Mouse (Mus musculus) CH12.LX (cell line): ENCODE results near the gene Klk1b16. TPM values are rescaled to one million over a fixed set of nuclear protein-coding genes. Genes with fewer than 3 reads are reported as not detected.
"Not testable (repeated sequence)": the region's sequence is repeated elsewhere in the genome, so short reads cannot be mapped to it uniquely, and the experiment has no call there.

Experiments
- DNase-seq: peaks from one replicate; pipeline ENCODE4 v3.0.0-alpha.2; 2013; ENCODE audit errors: extremely low read depth
- H3K27ac ChIP-seq: 2 replicates; pipeline ENCODE4 v1.5.1; 2012; ENCODE audit warnings: low read depth, mild to moderate bottlenecking, control low read depth, moderate library complexity; ENCODE audit not compliant: insufficient read depth
- H3K27me3 ChIP-seq: replicated peaks from 2 replicates; pipeline ENCODE3; 2012; ENCODE audit warnings: inconsistent platforms
- H3K36me3 ChIP-seq, 2 experiments: replicated peaks in 1 of 2; 2 replicates each; pipeline versions ENCODE3 to v1.6.1; 2012; ENCODE audit warnings: inconsistent platforms in 1 of 2, low read length in 1 of 2, mild to moderate bottlenecking in 1 of 2, mixed read lengths in 1 of 2, moderate library complexity in 1 of 2; ENCODE audit not compliant: control insufficient read depth in 1 of 2, insufficient read depth in 1 of 2
- H3K4me1 ChIP-seq, 2 experiments: 2 replicates each; pipeline ENCODE4 v1.6.1; 2012; ENCODE audit warnings: inconsistent platforms in 1 of 2, moderate library complexity in 1 of 2; ENCODE audit not compliant: insufficient read depth in 2 of 2, control insufficient read depth in 1 of 2
- H3K4me2 ChIP-seq: 2 replicates; pipeline ENCODE4 v1.6.1; 2012; ENCODE audit warnings: low read depth, mild to moderate bottlenecking, control low read depth; ENCODE audit not compliant: poor library complexity, insufficient read depth, severe bottlenecking
- H3K4me3 ChIP-seq, 3 experiments: fragments of 150-350 bp in 1 of 3; sonication (generic) in 1 of 3; replicated peaks in 1 of 3; 2 replicates each; pipeline versions ENCODE3 to v1.5.1; 2011 to 2012; ENCODE audit warnings: low read depth in 2 of 3, low read length in 2 of 3, mild to moderate bottlenecking in 2 of 3, moderate library complexity in 2 of 3, control low read depth in 1 of 3, improper control_type of control experiment in 1 of 3, inconsistent platforms in 1 of 3, mixed read lengths in 1 of 3; ENCODE audit not compliant: poor library complexity in 1 of 3
- H3K79me2 ChIP-seq: replicated peaks from 2 replicates; pipeline ENCODE4 v1.6.1; 2012; ENCODE audit warnings: mild to moderate bottlenecking, moderate library complexity; ENCODE audit not compliant: control insufficient read depth, poor library complexity, insufficient read depth, severe bottlenecking; ENCODE audit errors: extremely low read depth
- H3K9ac ChIP-seq: 2 replicates; pipeline ENCODE4 v1.6.1; 2012; ENCODE audit warnings: low read depth, mild to moderate bottlenecking, control low read depth, moderate library complexity; ENCODE audit not compliant: insufficient read depth
- H3K9me3 ChIP-seq: replicated peaks from 2 replicates; pipeline ENCODE3; 2012; ENCODE audit warnings: low read length, inconsistent platforms, mixed read lengths
- CHD1 ChIP-seq: IDR thresholded peaks from 2 replicates; pipeline ENCODE4 v1.6.1; 2012; ENCODE audit warnings: low read depth, low read length, improper control_type of control experiment, inconsistent platforms
- JUN ChIP-seq: IDR thresholded peaks from 2 replicates; pipeline ENCODE4 v1.6.1; 2011; ENCODE audit warnings: low read depth, mild to moderate bottlenecking, low read length, improper control_type of control experiment, moderate library complexity; ENCODE audit not compliant: insufficient read depth
- JUND ChIP-seq: conservative IDR thresholded peaks from 2 replicates; pipeline ENCODE4 v1.6.1; 2011; ENCODE audit warnings: low read depth, low read length, improper control_type of control experiment
- MAFK ChIP-seq: IDR thresholded peaks from 2 replicates; pipeline ENCODE4 v1.6.1; 2011; ENCODE audit warnings: low read length, improper control_type of control experiment; ENCODE audit not compliant: insufficient replicate concordance
- MAZ ChIP-seq: IDR thresholded peaks from 2 replicates; pipeline ENCODE4 v1.6.1; 2012; ENCODE audit warnings: low read depth, mild to moderate bottlenecking, inconsistent platforms, low read length, improper control_type of control experiment, moderate library complexity
- MEF2A ChIP-seq: IDR thresholded peaks from 2 replicates; pipeline ENCODE4 v1.6.1; 2014; ENCODE audit warnings: low read depth, mild to moderate bottlenecking, inconsistent platforms, low read length, improper control_type of control experiment, borderline replicate concordance
- POLR2AphosphoS2 ChIP-seq: IDR thresholded peaks from 2 replicates; pipeline ENCODE4 v1.6.1; 2011; ENCODE audit warnings: low read depth, low read length, improper control_type of control experiment
- SMC3 ChIP-seq: IDR thresholded peaks from 2 replicates; pipeline ENCODE4 v1.6.1; 2011; ENCODE audit warnings: low read depth, low read length, improper control_type of control experiment
- TBP ChIP-seq: conservative IDR thresholded peaks from 2 replicates; pipeline ENCODE4 v1.6.1; 2011; ENCODE audit warnings: low read depth, low read length, improper control_type of control experiment
- ZC3H11A ChIP-seq: IDR thresholded peaks from 2 replicates; pipeline ENCODE4 v1.6.1; 2012; ENCODE audit warnings: low read depth, mild to moderate bottlenecking, inconsistent platforms, low read length, improper control_type of control experiment
- ZNF384 ChIP-seq: IDR thresholded peaks from 2 replicates; pipeline ENCODE4 v1.6.1; 2012; ENCODE audit warnings: low read depth, low read length, improper control_type of control experiment, inconsistent platforms
- dilution Hi-C: fragments of 300-500 bp; cut with MboI; formaldehyde crosslinking; loops from 2 replicates; pipeline ENCODE4 v1.14.3; 2020; ENCODE audit warnings: low sequenced_read_pairs; ENCODE audit not compliant: extremely low pct_unique_long_range_greater_than_20kb, extremely low pct_ligation_motif_present
- in situ Hi-C: fragments of 300-500 bp; cut with MboI; formaldehyde crosslinking; loops from 3 replicates; pipeline ENCODE4 v1.14.3; 2019; ENCODE audit warnings: low sequenced_read_pairs, low pct_ligation_motif_present, low pct_unique_long_range_greater_than_20kb, mixed read lengths
- polyA plus RNA-seq: library from polyadenylated mRNA; unstranded; fragments of >175 nt; gene quantifications from 2 replicates; pipeline ENCODE4 v1.2.1, GENCODE M21; 2012; ENCODE audit warnings: low read depth; ENCODE audit not compliant: insufficient read length
- total RNA-seq, 2 experiments: library from RNA; depleted of rRNA; stranded (reverse); fragments of 300-350 nt in 1 of 2; fragments of >200 nt in 1 of 2; gene quantifications; 2 replicates each; pipeline ENCODE4 v1.2.3; 2012 to 2014

Klk1b16 gene
- total and polyA plus RNA-seq, 3 experiments, result not detected

- no peaks in the 10 kb centered on the region for H3K79me2 ChIP-seq
- no peaks in the 10 kb centered on the region for H3K36me3 ChIP-seq
- H3K4me1 ChIP-seq, result no peaks in the 10 kb centered on the region
- peaks cover 4% of the 10 kb centered on the region for H3K27me3 ChIP-seq
- H3K4me2 ChIP-seq, result no peak overlapping the region
- H3K27ac ChIP-seq, result no peak overlapping the region
- TF ChIP-seq ZNF384, result no peak
- no peak for TF ChIP-seq CHD1
- no peak for TF ChIP-seq TBP
- no peak for TF ChIP-seq JUND
- TF ChIP-seq POLR2AphosphoS2, result no peak
- TF ChIP-seq ZC3H11A, result no peak
- TF ChIP-seq MEF2A, result no peak
- TF ChIP-seq JUN, result no peak
- TF ChIP-seq MAZ, result no peak
- no peak for TF ChIP-seq SMC3
- TF ChIP-seq MAFK, result no peak
- in situ Hi-C loops, result loop anchor here (10.0 kb wide), 1 partner anchor 85 kb away; no protein-coding TSS in a partner anchor
- no peak overlapping the region for H3K4me3 ChIP-seq
- dilution Hi-C loops, result no loop called here
- H3K9me3 ChIP-seq, result no peaks in the 10 kb centered on the region
- DNase-seq, result no peak
- H3K9ac ChIP-seq, result no peak overlapping the region
Observed at GRCm38 (mm10) chr7:44179299-44180045, 42.9 kb downstream of the Klk1b16 start.

GRCm38 (mm10) chr7:44186516-44186915 is 49.9 kb downstream of the Klk1b16 start:
- H3K9ac ChIP-seq, H3K4me1 ChIP-seq, H3K79me2 ChIP-seq, dilution Hi-C loops, H3K4me3 ChIP-seq, DNase-seq, H3K4me2 ChIP-seq, H3K36me3 ChIP-seq, H3K27me3 ChIP-seq, H3K27ac ChIP-seq, in situ Hi-C loops, H3K9me3 ChIP-seq: not testable (repeated sequence)

GRCm38 (mm10) chr7:44187936-44188335 is 51.4 kb downstream of the Klk1b16 start, which contains the start of gene Klk1b24:
Gene Klk1b24 (plus strand): TSS chr7:44188236.
- dilution Hi-C loops, H3K79me2 ChIP-seq, H3K4me1 ChIP-seq, H3K36me3 ChIP-seq, H3K27ac ChIP-seq, H3K9me3 ChIP-seq, H3K9ac ChIP-seq, H3K4me3 ChIP-seq, in situ Hi-C loops, DNase-seq, H3K4me2 ChIP-seq, H3K27me3 ChIP-seq: not testable (repeated sequence)

Other genes starting within 250 kb of the Klk1b16 start
Only the 20 nearest of the 23 such genes appear.
- gene Klk1b8, start 186.1 kb upstream of the Klk1b16 start, total RNA-seq (2012; rRNA removed), result not detected in 2 replicates
- gene Klk1b8, start 186.1 kb upstream of the Klk1b16 start, total RNA-seq (2014; rRNA removed), result not detected in 2 replicates
- gene Klk1b8, start 186.1 kb upstream of the Klk1b16 start, polyA plus RNA-seq, result not detected in 2 replicates
- gene Klk1b1, start 170.0 kb upstream of the Klk1b16 start, total RNA-seq (2012; rRNA removed), result not detected in 2 replicates
- gene Klk1b1, start 170.0 kb upstream of the Klk1b16 start, total RNA-seq (2014; rRNA removed), result not detected in 2 replicates
- not detected in 2 replicates for gene Klk1b1, start 170.0 kb upstream of the Klk1b16 start, polyA plus RNA-seq
- not detected in 2 replicates for gene Klk1b9, start 160.7 kb upstream of the Klk1b16 start, total RNA-seq (2012; rRNA removed)
- gene Klk1b9, start 160.7 kb upstream of the Klk1b16 start, total RNA-seq (2014; rRNA removed), result not detected in 2 replicates
- gene Klk1b9, start 160.7 kb upstream of the Klk1b16 start, polyA plus RNA-seq, result not detected in 2 replicates
- gene Klk1b11, start 140.9 kb upstream of the Klk1b16 start, total RNA-seq (2012; rRNA removed), result not detected in 2 replicates
- gene Klk1b11, start 140.9 kb upstream of the Klk1b16 start, total RNA-seq (2014; rRNA removed), result not detected in 2 replicates
- gene Klk1b11, start 140.9 kb upstream of the Klk1b16 start, polyA plus RNA-seq, result not detected in 2 replicates
- gene Klk1b26, start 124.6 kb upstream of the Klk1b16 start, total RNA-seq (2012; rRNA removed), result not detected in 2 replicates
- gene Klk1b26, start 124.6 kb upstream of the Klk1b16 start, total RNA-seq (2014; rRNA removed), result not detected in 2 replicates
- not detected in 2 replicates for gene Klk1b26, start 124.6 kb upstream of the Klk1b16 start, polyA plus RNA-seq
- 0.29 TPM in 1 of 2 replicates, not detected in the other for gene Klk1b27, start 84.5 kb upstream of the Klk1b16 start, total RNA-seq (2012; rRNA removed)
- gene Klk1b27, start 84.5 kb upstream of the Klk1b16 start, total RNA-seq (2014; rRNA removed), result 0.69 and 0.75 TPM in 2 replicates
- gene Klk1b27, start 84.5 kb upstream of the Klk1b16 start, polyA plus RNA-seq, result not detected in 2 replicates
- not detected in 2 replicates for gene Klk1b21, start 34.4 kb upstream of the Klk1b16 start, total RNA-seq (2012; rRNA removed)
- not detected in 2 replicates for gene Klk1b21, start 34.4 kb upstream of the Klk1b16 start, total RNA-seq (2014; rRNA removed)
- not detected in 2 replicates for gene Klk1b21, start 34.4 kb upstream of the Klk1b16 start, polyA plus RNA-seq
- not detected in 2 replicates for gene Klk1b22, start 24.1 kb upstream of the Klk1b16 start, total RNA-seq (2012; rRNA removed)
- gene Klk1b22, start 24.1 kb upstream of the Klk1b16 start, total RNA-seq (2014; rRNA removed), result not detected in 2 replicates
- gene Klk1b22, start 24.1 kb upstream of the Klk1b16 start, polyA plus RNA-seq, result not detected in 2 replicates
- gene Klk1b24, start 51.5 kb downstream of the Klk1b16 start, total RNA-seq (2012; rRNA removed), result not detected in 2 replicates
- not detected in 2 replicates for gene Klk1b24, start 51.5 kb downstream of the Klk1b16 start, total RNA-seq (2014; rRNA removed)
- gene Klk1b24, start 51.5 kb downstream of the Klk1b16 start, polyA plus RNA-seq, result not detected in 2 replicates
- not detected in 2 replicates for gene Klk1b3, start 61.4 kb downstream of the Klk1b16 start, total RNA-seq (2012; rRNA removed)
- not detected in 2 replicates for gene Klk1b3, start 61.4 kb downstream of the Klk1b16 start, total RNA-seq (2014; rRNA removed)
- gene Klk1b3, start 61.4 kb downstream of the Klk1b16 start, polyA plus RNA-seq, result not detected in 2 replicates
- not detected in 2 replicates for gene Klk1b4, start 70.7 kb downstream of the Klk1b16 start, total RNA-seq (2012; rRNA removed)
- gene Klk1b4, start 70.7 kb downstream of the Klk1b16 start, total RNA-seq (2014; rRNA removed), result not detected in 2 replicates
- gene Klk1b4, start 70.7 kb downstream of the Klk1b16 start, polyA plus RNA-seq, result not detected in 2 replicates
- not detected in 2 replicates for gene Klk1b5, start 79.2 kb downstream of the Klk1b16 start, total RNA-seq (2012; rRNA removed)
- not detected in 2 replicates for gene Klk1b5, start 79.2 kb downstream of the Klk1b16 start, total RNA-seq (2014; rRNA removed)
- not detected in 2 replicates for gene Klk1b5, start 79.2 kb downstream of the Klk1b16 start, polyA plus RNA-seq
- gene Klk1, start 88.6 kb downstream of the Klk1b16 start, total RNA-seq (2012; rRNA removed), result not detected in 2 replicates
- 0.27 TPM in 1 of 2 replicates, not detected in the other for gene Klk1, start 88.6 kb downstream of the Klk1b16 start, total RNA-seq (2014; rRNA removed)
- not detected in 2 replicates for gene Klk1, start 88.6 kb downstream of the Klk1b16 start, polyA plus RNA-seq
- gene Gm36864, start 99.4 kb downstream of the Klk1b16 start, total RNA-seq (2012; rRNA removed), result not detected in 2 replicates
- not detected in 2 replicates for gene Gm36864, start 99.4 kb downstream of the Klk1b16 start, total RNA-seq (2014; rRNA removed)
- 0.16 TPM in 1 of 2 replicates, not detected in the other for gene Gm36864, start 99.4 kb downstream of the Klk1b16 start, polyA plus RNA-seq
- 0.25 and 0.38 TPM in 2 replicates for gene 1700028J19Rik, start 109.9 kb downstream of the Klk1b16 start, total RNA-seq (2012; rRNA removed)
- 0.36 and 0.44 TPM in 2 replicates for gene 1700028J19Rik, start 109.9 kb downstream of the Klk1b16 start, total RNA-seq (2014; rRNA removed)
- 0.60 and 0.86 TPM in 2 replicates for gene 1700028J19Rik, start 109.9 kb downstream of the Klk1b16 start, polyA plus RNA-seq
- gene 2410002F23Rik, start 110.0 kb downstream of the Klk1b16 start, total RNA-seq (2012; rRNA removed), result 44.4 and 64.0 TPM in 2 replicates
- 67.0 and 69.6 TPM in 2 replicates for gene 2410002F23Rik, start 110.0 kb downstream of the Klk1b16 start, total RNA-seq (2014; rRNA removed)
- gene 2410002F23Rik, start 110.0 kb downstream of the Klk1b16 start, polyA plus RNA-seq, result 91.0 and 96.1 TPM in 2 replicates
- gene Acp4, start 120.6 kb downstream of the Klk1b16 start, total RNA-seq (2012; rRNA removed), result 0.08 TPM in 1 of 2 replicates, not detected in the other
- not detected in 2 replicates for gene Acp4, start 120.6 kb downstream of the Klk1b16 start, total RNA-seq (2014; rRNA removed)
- 0.33 and 0.57 TPM in 2 replicates for gene Acp4, start 120.6 kb downstream of the Klk1b16 start, polyA plus RNA-seq
- gene Gm15517, start 124.7 kb downstream of the Klk1b16 start, total RNA-seq (2012; rRNA removed), result not detected in 2 replicates
- gene Gm15517, start 124.7 kb downstream of the Klk1b16 start, total RNA-seq (2014; rRNA removed), result not detected in 2 replicates
- gene Gm15517, start 124.7 kb downstream of the Klk1b16 start, polyA plus RNA-seq, result not detected in 2 replicates
- 0.89 and 0.97 TPM in 2 replicates for gene Clec11a, start 170.1 kb downstream of the Klk1b16 start, total RNA-seq (2012; rRNA removed)
- gene Clec11a, start 170.1 kb downstream of the Klk1b16 start, total RNA-seq (2014; rRNA removed), result 0.46 and 0.69 TPM in 2 replicates
- gene Clec11a, start 170.1 kb downstream of the Klk1b16 start, polyA plus RNA-seq, result 0.38 and 0.53 TPM in 2 replicates
- under 0.01 and 0.04 TPM in 2 replicates for gene Shank1, start 173.5 kb downstream of the Klk1b16 start, total RNA-seq (2012; rRNA removed)
- not detected in 2 replicates for gene Shank1, start 173.5 kb downstream of the Klk1b16 start, total RNA-seq (2014; rRNA removed)
- 0.07 and 0.12 TPM in 2 replicates for gene Shank1, start 173.5 kb downstream of the Klk1b16 start, polyA plus RNA-seq